18 mouse cellular contexts compared by ENCODE assay signal in genomic region chr9:60571725-60572124, GRCm38 (mm10). TPM values are rescaled to one million over a fixed set of nuclear protein-coding genes. Genes with fewer than 3 reads are reported as not detected.
"Had no signal": no experiment of that assay in that cellular context is flagged by ENCODE, and none has a peak within 500 bp of the region (broad histone marks: within the 10 kb centered on the region; RNA-seq: fewer than 3 reads in every experiment).

No protein-coding gene starts in this region.

- H3K9ac ChIP-seq: liver, embryonic 13.5 days; liver, embryonic 15.5 days; liver, postnatal 0 days; lung, embryonic 15.5 days; neural tube, embryonic 12.5 days; stomach, embryonic 15.5 days had no signal

- H3K27ac ChIP-seq: liver, embryonic 13.5 days; liver, embryonic 15.5 days; lung, embryonic 15.5 days; macrophage; neural tube, embryonic 12.5 days; stomach, embryonic 15.5 days; stomach, postnatal 0 days had no signal

- H3K9me3 ChIP-seq: liver, embryonic 13.5 days; liver, embryonic 15.5 days; lung, embryonic 15.5 days; neural tube, embryonic 12.5 days; stomach, embryonic 15.5 days had no signal

- H3K27me3 ChIP-seq: liver, embryonic 13.5 days; liver, embryonic 15.5 days; lung, embryonic 15.5 days; neural tube, embryonic 12.5 days; stomach, embryonic 15.5 days had no signal

- H3K36me3 ChIP-seq: liver, embryonic 13.5 days; liver, embryonic 15.5 days; lung, embryonic 15.5 days; neural tube, embryonic 12.5 days; stomach, embryonic 15.5 days had no signal

- H3K4me1 ChIP-seq: liver, embryonic 13.5 days; liver, embryonic 15.5 days; lung, embryonic 15.5 days; megakaryocyte, embryonic 14.5 days; stomach, embryonic 15.5 days had no signal

- H3K4me3 ChIP-seq: liver, embryonic 13.5 days; liver, embryonic 15.5 days; lung, embryonic 15.5 days; megakaryocyte, embryonic 14.5 days; neural tube, embryonic 12.5 days; stomach, embryonic 15.5 days had no signal

- H3K4me2 ChIP-seq: liver, embryonic 13.5 days; liver, embryonic 15.5 days; lung, embryonic 15.5 days; neural tube, embryonic 12.5 days; stomach, embryonic 15.5 days had no signal

- ATAC-seq: liver, postnatal 0 days; lung, postnatal 0 days had no signal

- DNase-seq: liver, embryonic 13.5 days; liver, postnatal 0 days; lung, adult 2 months; lung, postnatal 14 days; lung, postnatal 36 days; right cerebral cortex, postnatal 14 days; thymus, adult 2 months; thymus, postnatal 25 days; thymus, postnatal 4 days had no signal

RNA-seq across cellular contexts. Expression of gene Thsd4, which starts 49.9 kb away (rescaled TPM):
- total RNA-seq: monocyte, adult 5-6 weeks had no signal
- polyA plus RNA-seq: macrophage had no signal
